Mouse (Mus musculus) thymus, adult 2 months (tissue): ENCODE results near the gene Scn3a. TPM values are rescaled to one million over a fixed set of nuclear protein-coding genes. Genes with fewer than 3 reads are reported as not detected.

ENCODE experiments used
- DNase-seq: peaks from one replicate; pipeline ENCODE4 v3.0.0; 2021
- H3K27ac ChIP-seq: fragments of 200-500 bp; 2 replicates; pipeline ENCODE4 v1.5.1; 2012; ENCODE audit warnings: low read length, control low read depth; ENCODE audit not compliant: control insufficient read depth, insufficient read depth
- H3K27me3 ChIP-seq: fragments of 200-500 bp; 2 replicates; pipeline ENCODE4 v1.6.1; 2012; ENCODE audit warnings: mild to moderate bottlenecking, low read length, moderate library complexity, mixed read lengths; ENCODE audit not compliant: control insufficient read depth, insufficient read depth
- H3K36me3 ChIP-seq: fragments of 200-500 bp; 2 replicates; pipeline ENCODE4 v1.6.1; 2012; ENCODE audit warnings: mild to moderate bottlenecking, low read length, moderate library complexity; ENCODE audit not compliant: control insufficient read depth, insufficient read depth
- H3K4me1 ChIP-seq: fragments of 200-500 bp; replicated peaks from 2 replicates; pipeline ENCODE4 v1.6.1; 2012; ENCODE audit warnings: low read length; ENCODE audit not compliant: control insufficient read depth, insufficient read depth
- H3K4me3 ChIP-seq: fragments of 200-500 bp; 2 replicates; pipeline ENCODE4 v1.5.1; 2012; ENCODE audit warnings: mild to moderate bottlenecking, low read length, control low read depth, moderate library complexity; ENCODE audit not compliant: control insufficient read depth, insufficient read depth
- CTCF ChIP-seq: fragments of 200-500 bp; IDR thresholded peaks from 2 replicates; pipeline ENCODE4 v1.5.1; 2012; ENCODE audit warnings: mild to moderate bottlenecking, control low read depth, low read length, moderate library complexity, borderline replicate concordance; ENCODE audit not compliant: control insufficient read depth, poor library complexity, insufficient read depth; ENCODE audit errors: extremely low read depth
- POLR2A ChIP-seq: fragments of 200-500 bp; IDR thresholded peaks from 2 replicates; pipeline ENCODE4 v1.6.1; 2012; ENCODE audit warnings: mild to moderate bottlenecking, low read length, control low read depth, moderate library complexity; ENCODE audit not compliant: control insufficient read depth, poor library complexity, insufficient read depth; ENCODE audit errors: extremely low read depth
- WGBS: fragments of 180-500 bp; shearing (Covaris S2); methylation state at CpG from one replicate; pipeline ENCODE4 v1.1.7; 2018; 5-methylcytosine and 5-hydroxymethylcytosine counted together
- polyA plus RNA-seq: library from polyadenylated mRNA; depleted of rRNA; stranded (reverse); fragments of >200 nt; gene quantifications from 2 replicates; pipeline ENCODE4 v1.2.3, GENCODE M21; 2012

Scn3a gene
- polyA plus RNA-seq, 1 experiment = 0.18 TPM

DNA sequence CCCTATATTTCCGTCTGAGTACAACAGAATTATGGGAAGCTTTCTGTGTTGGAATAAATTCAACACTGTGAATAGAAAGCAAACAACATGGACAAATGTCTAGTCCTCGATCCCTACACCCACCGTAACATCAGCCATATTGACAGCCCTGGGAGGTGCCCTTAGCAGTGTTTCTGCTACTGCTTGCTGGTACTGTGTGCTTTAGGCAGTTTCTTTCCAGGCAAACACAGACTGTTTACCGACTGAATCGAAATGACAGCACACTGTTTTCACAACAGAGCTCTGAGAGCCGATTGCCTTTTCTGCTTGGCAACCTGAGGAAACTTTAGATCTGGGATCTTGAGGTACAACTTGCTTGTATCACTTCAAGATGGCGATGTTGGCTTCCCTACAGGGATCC, 12.8 kb downstream of the Scn3a start:
- 90% methylated on average over 7 of the region's 7 CpGs for WGBS
- H3K4me3 ChIP-seq = no peak overlapping the region
- no peaks in the 10 kb centered on the region for H3K27me3 ChIP-seq
- H3K4me1 ChIP-seq = peaks cover 7% of the 10 kb centered on the region; the same call in 1 of the 2 replicates
- no peaks in the 10 kb centered on the region for H3K36me3 ChIP-seq
- H3K27ac ChIP-seq = no peak overlapping the region
- TF ChIP-seq CTCF (no peak), POLR2A (no peak)
- no peak for DNase-seq

- 96% methylated on average over 3 of the region's 3 CpGs for WGBS
- no peak for DNase-seq
- peaks cover 7% of the 10 kb centered on the region; the same call in 1 of the 2 replicates for H3K4me1 ChIP-seq
- H3K4me3 ChIP-seq = no peak overlapping the region
- TF ChIP-seq CTCF = no peak
- no peak for TF ChIP-seq POLR2A
- no peaks in the 10 kb centered on the region for H3K27me3 ChIP-seq
- no peaks in the 10 kb centered on the region for H3K36me3 ChIP-seq
- H3K27ac ChIP-seq = no peak overlapping the region
These were observed 14.0 kb downstream of the Scn3a start for GRCm38 (mm10) chr2:65553473-65553872.

- H3K27me3 ChIP-seq = no peaks in the 10 kb centered on the region
- H3K4me3 ChIP-seq = no peak overlapping the region
- no peak overlapping the region for H3K27ac ChIP-seq
- TF ChIP-seq POLR2A (no peak), CTCF (no peak)
- 86% methylated on average over 3 of the region's 3 CpGs for WGBS
- DNase-seq = no peak
- H3K4me1 ChIP-seq = peaks cover 7% of the 10 kb centered on the region; the same call in 1 of the 2 replicates
- no peaks in the 10 kb centered on the region for H3K36me3 ChIP-seq
These were observed 14.7 kb downstream of the Scn3a start for GRCm38 (mm10) chr2:65552727-65553126.

DNA sequence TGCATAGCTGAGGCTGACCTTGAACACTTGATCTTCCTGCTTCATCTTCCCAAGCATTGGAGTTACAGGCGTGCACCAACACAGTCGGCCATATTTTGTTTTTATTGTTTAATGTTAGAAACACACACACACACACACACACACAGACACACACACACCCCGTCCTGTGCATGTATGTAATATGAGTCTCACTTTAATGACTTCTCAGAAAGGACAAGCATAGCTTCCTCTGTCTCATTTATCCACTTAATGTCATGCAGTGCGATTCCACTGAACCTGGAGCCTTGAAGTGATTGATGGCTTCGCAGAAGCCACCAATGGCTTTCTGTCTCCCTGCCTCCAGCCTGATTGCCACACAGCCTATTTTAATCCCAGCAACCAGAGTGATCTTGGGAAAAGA, 15.2 kb downstream of the Scn3a start:
- WGBS = 67% methylated on average over 5 of the region's 5 CpGs
- TF ChIP-seq CTCF (no peak), POLR2A (no peak)

GRCm38 (mm10) chr2:65551736-65552135, 15.7 kb downstream of the Scn3a start:
- 3% methylated on average over 2 of the region's 2 CpGs for WGBS
- no peak overlapping the region for H3K27ac ChIP-seq
- TF ChIP-seq CTCF (no peak), POLR2A (no peak)
- H3K4me3 ChIP-seq = no peak overlapping the region
- H3K36me3 ChIP-seq = no peaks in the 10 kb centered on the region
- no peaks in the 10 kb centered on the region for H3K27me3 ChIP-seq
- H3K4me1 ChIP-seq = peaks cover 11% of the 10 kb centered on the region
- DNase-seq = peak; percentile 55

More for the DNA sequence above, 15.2 kb downstream of the Scn3a start:
- no peak overlapping the region for H3K4me3 ChIP-seq
- H3K27me3 ChIP-seq = no peaks in the 10 kb centered on the region
- H3K27ac ChIP-seq = no peak overlapping the region
- DNase-seq = no peak
- peaks cover 10% of the 10 kb centered on the region for H3K4me1 ChIP-seq
- no peaks in the 10 kb centered on the region for H3K36me3 ChIP-seq

DNA sequence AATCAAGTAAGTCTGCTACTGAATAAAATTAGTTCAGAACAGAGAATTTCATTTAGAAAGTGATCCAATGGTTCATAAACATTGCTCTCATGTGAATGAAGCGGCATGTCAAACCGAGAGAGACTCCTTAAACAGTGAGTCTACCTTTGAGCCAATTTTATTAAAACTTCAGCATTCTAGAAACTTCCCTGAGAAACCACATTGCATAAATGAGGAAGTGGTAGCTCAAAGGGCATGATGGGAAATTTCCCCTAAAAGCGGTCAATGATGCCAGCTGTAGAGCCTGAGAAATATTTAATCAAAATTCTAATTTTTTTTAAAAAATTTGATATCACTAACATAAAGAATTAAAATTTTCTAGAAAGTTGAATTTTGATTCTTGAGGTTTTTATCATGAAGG, 16.9 kb downstream of the Scn3a start:
- Histone ChIP-seq H3K27me3 (no peaks in the 10 kb centered on the region), H3K4me3 (no peak overlapping the region), H3K36me3 (no peaks in the 10 kb centered on the region), H3K4me1 (peaks cover 11% of the 10 kb centered on the region), H3K27ac (no peak overlapping the region)
- no peak for TF ChIP-seq CTCF
- TF ChIP-seq POLR2A = no peak
- WGBS = 40% methylated on average over 3 of the region's 3 CpGs
- no peak for DNase-seq

DNA sequence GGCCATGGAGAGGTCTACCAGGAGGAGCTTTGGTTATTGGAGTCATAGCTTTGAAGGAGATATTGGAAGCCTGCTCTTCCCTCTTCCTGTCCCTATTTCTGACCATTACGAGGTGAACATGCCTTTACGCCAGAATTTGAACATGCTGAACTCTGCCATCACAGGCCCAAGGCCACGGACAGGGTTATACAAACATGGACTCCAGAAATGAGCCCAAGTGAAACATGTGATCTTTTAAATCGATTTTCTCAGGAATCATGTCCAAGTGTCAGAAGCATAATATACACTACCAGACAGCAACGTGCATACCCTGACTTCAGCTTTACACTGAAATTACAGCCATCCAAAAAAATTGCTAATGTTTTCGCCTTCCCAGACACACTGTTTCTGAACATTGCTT, 18.8 kb downstream of the Scn3a start:
- no peak overlapping the region for H3K27ac ChIP-seq
- H3K4me3 ChIP-seq = no peak overlapping the region
- 95% methylated on average over 6 of the region's 6 CpGs for WGBS
- H3K4me1 ChIP-seq = peaks cover 11% of the 10 kb centered on the region
- H3K36me3 ChIP-seq = no peaks in the 10 kb centered on the region
- DNase-seq = no peak
- TF ChIP-seq CTCF (no peak), POLR2A (no peak)
- H3K27me3 ChIP-seq = no peaks in the 10 kb centered on the region
